Mouse (Mus musculus) lung, adult 2 months (tissue): Measurements from ENCODE around the gene Ube2b. TPM values are rescaled to one million over a fixed set of nuclear protein-coding genes. Genes with fewer than 3 reads are reported as not detected.

Experiments used
- DNase-seq: peaks from one replicate; pipeline ENCODE4 v3.0.0; 2022
- H3K4me1 ChIP-seq: fragments of 200-500 bp; 2 replicates; pipeline ENCODE4 v1.6.1; 2011; ENCODE audit warnings: low read length; ENCODE audit not compliant: control insufficient read depth, insufficient read depth
- H3K4me3 ChIP-seq: fragments of 200-500 bp; replicated peaks from 2 replicates; pipeline ENCODE3; 2011; ENCODE audit warnings: low read depth, mild to moderate bottlenecking, control low read depth, low read length; ENCODE audit errors: extremely low read depth
- CTCF ChIP-seq: fragments of 200-500 bp; IDR thresholded peaks from 2 replicates; pipeline ENCODE4 v1.5.1; 2011; ENCODE audit warnings: mild to moderate bottlenecking, low read length, control low read depth; ENCODE audit not compliant: insufficient read depth
- POLR2A ChIP-seq: fragments of 200-500 bp; IDR thresholded peaks from 2 replicates; pipeline ENCODE4 v1.6.1; 2011; ENCODE audit warnings: low read depth, mild to moderate bottlenecking, control low read depth, low read length, borderline replicate concordance; ENCODE audit errors: extremely low read depth
- WGBS: fragments of 180-500 bp; shearing (Covaris S2); methylation state at CpG from one replicate; pipeline ENCODE4 v1.1.7; 2018; 5-methylcytosine and 5-hydroxymethylcytosine counted together
- polyA plus RNA-seq: library from polyadenylated mRNA; depleted of rRNA; stranded (reverse); fragments of >200 nt; gene quantifications from 2 replicates; pipeline ENCODE4 v1.2.3, GENCODE M21; 2012

The Ube2b gene
- polyA plus RNA-seq, 1 experiment = 48.8 TPM

- no peak overlapping the region for H3K4me3 ChIP-seq
- no peaks in the 10 kb centered on the region; the same call in 1 of the 2 replicates for H3K4me1 ChIP-seq
- no peak for TF ChIP-seq CTCF
- TF ChIP-seq POLR2A = no peak
- no peak for DNase-seq
- 84% methylated on average over 4 of the region's 4 CpGs for WGBS
These were observed 42.8 kb downstream of the Ube2b start for GRCm38 (mm10) chr11:51957760-51958159.

- no peak overlapping the region for H3K4me3 ChIP-seq
- DNase-seq = peak; percentile 32
- 64% methylated on average over 9 of the region's 9 CpGs for WGBS
- TF ChIP-seq CTCF (no peak), POLR2A (no peak)
- H3K4me1 ChIP-seq = no peaks in the 10 kb centered on the region; the same call in 1 of the 2 replicates
These were observed 44.5 kb downstream of the Ube2b start for GRCm38 (mm10) chr11:51956112-51956511.

GRCm38 (mm10) chr11:51951861-51952420, 48.6 kb downstream of the Ube2b start:
- TF ChIP-seq CTCF (no peak), POLR2A (no peak)
- DNase-seq = no peak
- H3K4me3 ChIP-seq = no peak overlapping the region
- H3K4me1 ChIP-seq = peaks cover 9% of the 10 kb centered on the region
- 58% methylated on average over 5 of the region's 5 CpGs for WGBS

- peaks cover 9% of the 10 kb centered on the region; the same call in 1 of the 2 replicates for H3K4me1 ChIP-seq
- TF ChIP-seq POLR2A (no peak), CTCF (no peak)
- H3K4me3 ChIP-seq = no peak overlapping the region
- WGBS = 81% methylated on average over 9 of the region's 9 CpGs
- no peak for DNase-seq
These were observed 50.6 kb downstream of the Ube2b start for GRCm38 (mm10) chr11:51949919-51950318.

GRCm38 (mm10) chr11:51949155-51949840, 51.3 kb downstream of the Ube2b start:
- Histone ChIP-seq H3K4me3 (no peak overlapping the region), H3K4me1 (peaks cover 9% of the 10 kb centered on the region; the same call in 1 of the 2 replicates)
- TF ChIP-seq POLR2A (no peak), CTCF (no peak)
- no peak for DNase-seq
- 50% methylated on average over 9 of the region's 9 CpGs for WGBS

GRCm38 (mm10) chr11:51946144-51946543, 54.4 kb downstream of the Ube2b start:
- no peak for DNase-seq
- Histone ChIP-seq H3K4me1 (peaks cover 9% of the 10 kb centered on the region; the same call in 1 of the 2 replicates), H3K4me3 (no peak overlapping the region)
- TF ChIP-seq POLR2A (no peak), CTCF (no peak)
- WGBS = 73% methylated on average over 6 of the region's 6 CpGs

- Histone ChIP-seq H3K4me1 (peaks cover 13% of the 10 kb centered on the region; the same call in 1 of the 2 replicates), H3K4me3 (no peak overlapping the region)
- TF ChIP-seq POLR2A = no peak
- no peak for DNase-seq
- 17% methylated on average over 8 of the region's 8 CpGs for WGBS
These were observed 55.0 kb downstream of the Ube2b start for GRCm38 (mm10) chr11:51945548-51945947.

GRCm38 (mm10) chr11:51944239-51944638, 56.3 kb downstream of the Ube2b start:
- WGBS = 94% methylated on average over 3 of the region's 3 CpGs
- DNase-seq = no peak
- no peak for TF ChIP-seq POLR2A
- TF ChIP-seq CTCF = no peak
- Histone ChIP-seq H3K4me1 (peaks cover 10% of the 10 kb centered on the region), H3K4me3 (no peak overlapping the region)

- no peak overlapping the region for H3K4me3 ChIP-seq
- DNase-seq = no peak
- peaks cover 14% of the 10 kb centered on the region for H3K4me1 ChIP-seq
- 65% methylated on average over 6 of the region's 6 CpGs for WGBS
- TF ChIP-seq CTCF = no peak
- TF ChIP-seq POLR2A = no peak
These were observed 57.1 kb downstream of the Ube2b start for GRCm38 (mm10) chr11:51943500-51943841.
